Mouse (Mus musculus) forebrain, embryonic 11.5 days (tissue): ENCODE data around the gene Gpr152. TPM values are rescaled to one million over a fixed set of nuclear protein-coding genes. Genes with fewer than 3 reads are reported as not detected.
"Not testable (repeated sequence)": the region's sequence is repeated elsewhere in the genome, so short reads cannot be mapped to it uniquely, and the experiment has no call there.

Experiments
- ATAC-seq: fragments of 200-750 bp; cut with Nextera tagmentation; replicated peaks from 2 replicates; pipeline ENCODE4 v1.8.0; 2017; ENCODE audit warnings: moderate TSS enrichment; ENCODE audit not compliant: low FRiP score
- DNase-seq: peaks from one replicate; pipeline ENCODE4 v3.0.0-alpha.2; 2017; ENCODE audit warnings: low spot score
- H3K27ac ChIP-seq: fragments of 300-500 bp; sonication (generic); 2 replicates; pipeline ENCODE4 v1.5.1; 2014; ENCODE audit warnings: low read depth, low read length
- H3K27me3 ChIP-seq: fragments of 300-500 bp; sonication (generic); 2 replicates; pipeline ENCODE4 v1.6.1; 2014; ENCODE audit warnings: mild to moderate bottlenecking, low read length, mixed read lengths; ENCODE audit not compliant: control insufficient read depth, insufficient read depth
- H3K36me3 ChIP-seq: fragments of 300-500 bp; sonication (generic); 2 replicates; pipeline ENCODE4 v1.6.1; 2014; ENCODE audit warnings: mild to moderate bottlenecking, low read length, moderate library complexity, mixed read lengths; ENCODE audit not compliant: control insufficient read depth, insufficient read depth
- H3K4me1 ChIP-seq: fragments of 300-500 bp; sonication (generic); replicated peaks from 2 replicates; pipeline ENCODE4 v1.6.1; 2014; ENCODE audit warnings: low read length, mixed read lengths; ENCODE audit not compliant: control insufficient read depth, insufficient read depth
- H3K4me2 ChIP-seq: fragments of 300-500 bp; sonication (generic); 2 replicates; pipeline ENCODE4 v1.6.1; 2014; ENCODE audit warnings: low read depth, mild to moderate bottlenecking, low read length, moderate library complexity, mixed read lengths; ENCODE audit not compliant: severe bottlenecking
- H3K4me3 ChIP-seq: fragments of 300-500 bp; sonication (generic); 2 replicates; pipeline ENCODE4 v1.5.1; 2014; ENCODE audit warnings: low read depth, low read length
- H3K9ac ChIP-seq: fragments of 300-500 bp; sonication (generic); 2 replicates; pipeline ENCODE4 v1.6.1; 2014; ENCODE audit warnings: low read length
- H3K9me3 ChIP-seq: fragments of 300-500 bp; sonication (generic); 2 replicates; pipeline ENCODE4 v1.6.1; 2016; ENCODE audit warnings: low read length, mixed read lengths; ENCODE audit not compliant: control insufficient read depth
- WGBS: fragments of 180-500 bp; shearing (Covaris S2); extraction: QIAGEN DNeasy Blood & Tissue Kit; methylation state at CpG from one replicate; pipeline ENCODE4 v1.1.7; 2014; 5-methylcytosine and 5-hydroxymethylcytosine counted together
- polyA plus RNA-seq: library from polyadenylated mRNA; unstranded; fragments of >200 nt; fragmentation: Nextera tagmentation; extraction: Ambion mirVana; gene quantifications from 2 replicates; pipeline ENCODE4 v1.2.1, GENCODE M21; 2014

Gpr152 gene
- polyA plus RNA-seq, 1 experiment from 2014 or later = not detected

DNA sequence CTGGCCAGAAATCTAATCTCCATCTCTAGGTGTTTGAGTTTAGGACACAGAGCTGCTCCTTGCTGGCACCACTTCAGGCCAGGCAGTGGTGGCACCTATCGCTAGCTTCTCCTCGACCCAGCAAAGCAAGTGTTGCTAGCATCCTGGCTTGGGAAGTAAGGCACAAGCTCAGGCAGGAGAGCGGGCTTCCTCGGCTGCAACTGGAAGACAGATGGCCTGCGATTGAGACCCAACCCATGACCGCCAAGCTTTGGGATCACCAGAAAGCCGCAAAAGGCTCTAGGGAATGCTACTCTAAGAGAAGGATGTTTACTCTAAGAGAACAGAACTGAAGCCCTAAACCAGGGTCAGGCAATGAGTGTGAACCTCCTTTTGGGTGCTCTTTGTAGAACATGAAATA lies 10.1 kb upstream of the Gpr152 start:
- H3K27ac ChIP-seq = no peak overlapping the region
- H3K36me3 ChIP-seq = peaks cover 3% of the 10 kb centered on the region; the same call in 1 of the 2 replicates
- H3K4me2 ChIP-seq = no peak overlapping the region
- no peak overlapping the region for H3K4me3 ChIP-seq
- no peak for DNase-seq
- peaks cover 9% of the 10 kb centered on the region for H3K4me1 ChIP-seq
- no peak overlapping the region for H3K9ac ChIP-seq
- no peaks in the 10 kb centered on the region for H3K27me3 ChIP-seq
- WGBS = 94% methylated on average over 7 of the region's 7 CpGs
- H3K9me3 ChIP-seq = no peaks in the 10 kb centered on the region
- ATAC-seq = no peak

GRCm38 (mm10) chr19:4130106-4130505 lies 9.5 kb upstream of the Gpr152 start:
- Histone ChIP-seq H3K9me3 (no peaks in the 10 kb centered on the region), H3K4me2 (no peak overlapping the region), H3K4me3 (no peak overlapping the region), H3K4me1 (peaks cover 8% of the 10 kb centered on the region), H3K27ac (no peak overlapping the region), H3K9ac (no peak overlapping the region), H3K36me3 (peaks cover 3% of the 10 kb centered on the region; the same call in 1 of the 2 replicates), H3K27me3 (no peaks in the 10 kb centered on the region)
- DNase-seq (no peak), ATAC-seq (no peak)
- WGBS = 87% methylated on average over 4 of the region's 4 CpGs

DNA sequence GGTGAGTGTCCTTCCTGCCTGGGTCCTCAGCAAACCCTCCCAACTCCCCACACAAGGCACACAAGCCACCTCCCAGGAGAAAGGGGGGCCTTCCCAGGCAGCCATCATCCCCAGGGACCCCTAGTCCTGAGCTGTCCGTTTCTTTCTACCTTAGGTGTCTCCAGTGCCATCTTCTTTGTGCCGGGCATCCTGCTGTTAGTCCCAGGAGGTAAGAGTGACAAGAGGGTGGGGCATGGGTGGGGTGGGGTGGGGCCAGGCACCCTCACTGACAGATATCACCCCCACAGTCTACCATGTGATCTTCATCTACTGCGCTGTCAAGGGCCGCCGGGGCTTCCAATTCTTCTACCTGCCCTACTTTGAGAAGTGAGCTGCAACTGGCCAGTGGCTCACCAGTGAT lies 8.5 kb upstream of the Gpr152 start:
- Histone ChIP-seq H3K27me3 (no peaks in the 10 kb centered on the region), H3K36me3 (peaks cover 3% of the 10 kb centered on the region; the same call in 1 of the 2 replicates), H3K4me2 (no peak overlapping the region), H3K4me3 (no peak overlapping the region), H3K4me1 (peaks cover 7% of the 10 kb centered on the region), H3K9ac (no peak overlapping the region), H3K9me3 (no peaks in the 10 kb centered on the region), H3K27ac (no peak overlapping the region)
- no peak for ATAC-seq
- whole genome bisulfite sequencing = 89% methylated on average over 5 of the region's 5 CpGs
- no peak for DNase-seq

- Histone ChIP-seq H3K36me3 (peaks cover 3% of the 10 kb centered on the region; the same call in 1 of the 2 replicates), H3K4me1 (peaks cover 4% of the 10 kb centered on the region), H3K27ac (no peak overlapping the region), H3K9me3 (no peaks in the 10 kb centered on the region), H3K4me3 (no peak overlapping the region), H3K9ac (no peak overlapping the region), H3K4me2 (no peak overlapping the region), H3K27me3 (no peaks in the 10 kb centered on the region)
- DNase-seq (no peak), ATAC-seq (no peak)
- 86% methylated on average over 2 of the region's 2 CpGs for whole genome bisulfite sequencing
Measured at GRCm38 (mm10) chr19:4131768-4132167, 7.8 kb upstream of the Gpr152 start.

GRCm38 (mm10) chr19:4134354-4134753 lies 5.2 kb upstream of the Gpr152 start:
- Histone ChIP-seq H3K4me1 (no peaks in the 10 kb centered on the region), H3K9me3 (no peaks in the 10 kb centered on the region), H3K36me3 (peaks cover 3% of the 10 kb centered on the region; the same call in 1 of the 2 replicates), H3K4me2 (no peak overlapping the region), H3K9ac (no peak overlapping the region), H3K4me3 (no peak overlapping the region), H3K27ac (no peak overlapping the region), H3K27me3 (no peaks in the 10 kb centered on the region)
- 77% methylated on average over 4 of the region's 4 CpGs for WGBS
- ATAC-seq (no peak), DNase-seq (no peak)

GRCm38 (mm10) chr19:4135229-4135962 lies 4.2 kb upstream of the Gpr152 start:
- not testable (repeated sequence) for H3K9me3 ChIP-seq, ATAC-seq, H3K27ac ChIP-seq, H3K4me3 ChIP-seq, H3K4me1 ChIP-seq, H3K36me3 ChIP-seq, DNase-seq, H3K27me3 ChIP-seq, H3K9ac ChIP-seq, H3K4me2 ChIP-seq
- 88% methylated on average over 6 of the region's 6 CpGs for WGBS

DNA sequence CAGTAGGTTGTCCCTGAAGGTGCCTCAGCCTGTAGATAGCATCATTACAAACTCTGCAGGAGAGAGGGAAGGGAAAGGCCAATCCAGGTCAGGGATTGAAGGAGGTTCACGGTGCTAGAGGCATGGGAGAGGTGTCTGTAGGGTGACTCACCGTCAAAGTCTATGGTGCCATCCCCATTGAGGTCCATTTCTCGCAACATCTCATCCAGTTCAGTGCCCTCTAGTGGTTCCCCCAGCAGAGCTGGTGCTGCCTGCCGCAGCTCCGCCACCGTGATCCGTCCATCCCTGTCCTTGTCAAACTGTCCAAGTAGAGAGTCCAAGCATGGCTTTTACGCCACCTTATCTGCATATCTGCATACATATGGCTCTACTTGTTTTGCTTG lies 3.6 kb upstream of the Gpr152 start:
- H3K36me3 ChIP-seq, H3K4me2 ChIP-seq, H3K4me1 ChIP-seq, ATAC-seq, H3K9ac ChIP-seq, DNase-seq, H3K27me3 ChIP-seq, H3K4me3 ChIP-seq, H3K27ac ChIP-seq, H3K9me3 ChIP-seq: not testable (repeated sequence)
- 26% methylated on average over 8 of the region's 8 CpGs for WGBS

DNA sequence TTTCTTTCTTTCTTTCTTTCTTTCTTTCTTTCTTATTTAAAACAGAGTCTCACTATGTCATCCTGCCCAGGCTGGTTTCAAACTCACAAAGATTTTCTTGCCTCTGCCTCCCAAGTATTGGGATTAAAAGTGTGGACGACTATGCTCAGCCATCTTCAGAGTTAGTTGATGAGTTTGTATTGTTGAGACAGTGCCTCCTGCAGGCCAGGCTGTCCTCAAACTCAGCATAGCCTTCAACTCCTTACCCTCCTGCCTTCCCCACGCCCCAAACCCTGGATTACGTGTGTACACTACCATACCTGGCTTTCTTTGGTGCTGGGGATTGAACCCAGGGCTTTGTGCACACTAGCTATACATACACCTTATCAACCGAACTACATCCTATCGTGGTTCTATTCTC lies 3.1 kb upstream of the Gpr152 start:
- Histone ChIP-seq H3K9ac (no peak overlapping the region), H3K27ac (no peak overlapping the region), H3K36me3 (peaks cover 3% of the 10 kb centered on the region; the same call in 1 of the 2 replicates), H3K4me1 (no peaks in the 10 kb centered on the region), H3K4me3 (no peak overlapping the region), H3K4me2 (no peak overlapping the region), H3K9me3 (no peaks in the 10 kb centered on the region), H3K27me3 (no peaks in the 10 kb centered on the region)
- ATAC-seq = no peak
- DNase-seq = no peak
- 71% methylated on average over 5 of the region's 5 CpGs for WGBS

DNA sequence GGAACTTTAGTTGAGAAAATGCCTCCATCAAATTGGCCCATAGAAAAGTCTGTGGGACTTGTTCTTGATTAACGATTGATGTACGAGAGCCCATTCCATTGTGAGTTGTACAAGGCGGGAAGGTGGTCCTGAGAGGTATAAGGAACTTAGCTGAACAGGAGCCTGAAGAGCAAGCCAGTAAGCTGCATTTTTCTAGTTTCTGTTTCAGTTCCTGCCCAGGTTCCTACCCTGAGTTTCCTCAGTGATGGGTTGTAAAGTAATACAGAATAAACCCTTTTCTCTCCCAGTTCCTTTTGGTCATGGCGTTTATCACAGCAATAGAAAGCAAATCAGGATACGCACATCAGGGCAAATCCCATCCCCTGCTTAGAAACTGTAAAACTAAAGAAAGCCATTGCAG lies 1.7 kb upstream of the Gpr152 start:
- 86% methylated on average over 5 of the region's 5 CpGs for WGBS
- Histone ChIP-seq H3K9me3 (no peaks in the 10 kb centered on the region), H3K36me3 (no peaks in the 10 kb centered on the region; the same call in 1 of the 2 replicates), H3K4me3 (no peak overlapping the region), H3K27me3 (no peaks in the 10 kb centered on the region), H3K4me2 (no peak overlapping the region), H3K9ac (no peak overlapping the region), H3K4me1 (no peaks in the 10 kb centered on the region), H3K27ac (no peak overlapping the region)
- DNase-seq (no peak), ATAC-seq (no peak)
